Mouse (Mus musculus): ENCODE results near the gene Retn. TPM values are rescaled to one million over a fixed set of nuclear protein-coding genes. Genes with fewer than 3 reads are reported as not detected.

The Retn gene
- total RNA-seq (2021) = 1 to 10 TPM in 1 of 2 experiments, under 1 TPM in 1; 0.84 to 1.6 TPM

- DNase-seq = no peak
- intact Hi-C loops (cut with DNase I) = no loop called here
These were observed at the start of gene Retn for GRCm38 (mm10) chr8:3655526-3655925. Gene Retn (plus strand): TSS chr8:3655770.

GRCm38 (mm10) chr8:3606593-3606992, 49.0 kb upstream of the Retn start:
- DNase-seq = no peak
- intact Hi-C loops (cut with DNase I) = no loop called here

GRCm38 (mm10) chr8:3607822-3608221, 47.7 kb upstream of the Retn start:
- no peak for DNase-seq
- intact Hi-C loops (cut with DNase I) = no loop called here

- intact Hi-C loops (cut with DNase I) = no loop called here
- DNase-seq = no peak
These were observed 46.3 kb upstream of the Retn start for GRCm38 (mm10) chr8:3609046-3609815.

- DNase-seq = no peak
- intact Hi-C loops (cut with DNase I) = no loop called here
These were observed 45.8 kb upstream of the Retn start for GRCm38 (mm10) chr8:3609816-3610150.

- intact Hi-C loops (cut with DNase I) = loop anchor here (2.0 to 10.0 kb wide), 4 partner anchors 55 to 1056 kb away; partner anchors contain the start of genes Ctxn1, Pnpla6, Snapc2 and Trappc5
- peak; percentile 97 to 98 for DNase-seq
These were observed 34.2 kb upstream of the Retn start, which contains the start of the genes Xab2 and Pet100 for GRCm38 (mm10) chr8:3621199-3621970. Gene Xab2 (minus strand): TSS chr8:3621316. Gene Pet100 (plus strand): TSS chr8:3621548.

GRCm38 (mm10) chr8:3622119-3622518, 33.5 kb upstream of the Retn start:
- intact Hi-C loops (cut with DNase I) = loop anchor here (5.0 to 10.0 kb wide), 3 partner anchors 105 to 1055 kb away; partner anchors contain the start of genes Ctxn1, Pnpla6 and Snapc2
- no peak for DNase-seq

- intact Hi-C loops (cut with DNase I) = loop anchor here (10.0 kb wide), 1 partner anchor 629 kb away; the partner anchor contains the start of genes Ctxn1 and Snapc2
- no peak for DNase-seq
These were observed 30.1 kb upstream of the Retn start, which contains the start of gene Pcp2 for GRCm38 (mm10) chr8:3625445-3625844. Gene Pcp2 (minus strand): TSS chr8:3625545.

GRCm38 (mm10) chr8:3626971-3627370, 28.6 kb upstream of the Retn start:
- no peak for DNase-seq
- intact Hi-C loops (cut with DNase I) = loop anchor here (10.0 kb wide), 1 partner anchor 628 kb away; the partner anchor contains the start of genes Ctxn1 and Snapc2

GRCm38 (mm10) chr8:3628014-3628413, 27.6 kb upstream of the Retn start:
- no peak for DNase-seq
- intact Hi-C loops (cut with DNase I) = loop anchor here (10.0 kb wide), 1 partner anchor 627 kb away; the partner anchor contains the start of genes Ctxn1 and Snapc2

- DNase-seq = peak; percentile 39 to 50
- intact Hi-C loops (cut with DNase I) = no loop called here
These were observed 24.7 kb upstream of the Retn start, which contains the start of gene Stxbp2 for GRCm38 (mm10) chr8:3630647-3631477. Gene Stxbp2 (plus strand): TSS chr8:3630955.

- intact Hi-C loops (cut with DNase I) = no loop called here
These were observed 24.1 kb upstream of the Retn start for GRCm38 (mm10) chr8:3631478-3631875.

GRCm38 (mm10) chr8:3645804-3646203, 9.8 kb upstream of the Retn start:
- intact Hi-C loops (cut with DNase I) = no loop called here
- DNase-seq = peak in 1 of 2 experiments; percentile 30

More at GRCm38 (mm10) chr8:3631478-3631875, 24.1 kb upstream of the Retn start:
- no peak for DNase-seq

GRCm38 (mm10) chr8:3646824-3647531, 8.6 kb upstream of the Retn start:
- intact Hi-C loops (cut with DNase I) = no loop called here
- no peak for DNase-seq

GRCm38 (mm10) chr8:3647561-3647960, 8.0 kb upstream of the Retn start:
- intact Hi-C loops (cut with DNase I) = no loop called here
- no peak for DNase-seq

- intact Hi-C loops (cut with DNase I) = no loop called here
- no peak for DNase-seq
These were observed 7.3 kb upstream of the Retn start for GRCm38 (mm10) chr8:3648268-3648667.

- DNase-seq = no peak
- intact Hi-C loops (cut with DNase I) = no loop called here
These were observed 6.6 kb upstream of the Retn start for GRCm38 (mm10) chr8:3648990-3649389.

- intact Hi-C loops (cut with DNase I) = no loop called here
- DNase-seq = no peak
These were observed 2.7 kb upstream of the Retn start for GRCm38 (mm10) chr8:3652845-3653244.

- intact Hi-C loops (cut with DNase I) = no loop called here
- no peak for DNase-seq
These were observed 653 bp upstream of the Retn start for GRCm38 (mm10) chr8:3654726-3655508.

All from heart, postnatal 36 days (tissue).